Mouse (Mus musculus) testis, adult 2 months (tissue): ENCODE results near the gene Lmx1a. TPM values are rescaled to one million over a fixed set of nuclear protein-coding genes. Genes with fewer than 3 reads are reported as not detected.

Experiments used
- H3K27ac ChIP-seq: fragments of 200-500 bp; 2 replicates; pipeline ENCODE4 v1.5.1; 2012; ENCODE audit warnings: low read depth, low read length; ENCODE audit not compliant: control insufficient read depth, insufficient read depth
- H3K27me3 ChIP-seq: fragments of 200-500 bp; 2 replicates; pipeline ENCODE4 v1.6.1; 2012; ENCODE audit warnings: mild to moderate bottlenecking, low read length, moderate library complexity; ENCODE audit not compliant: control insufficient read depth, insufficient read depth
- H3K36me3 ChIP-seq: fragments of 200-500 bp; 2 replicates; pipeline ENCODE4 v1.6.1; 2012; ENCODE audit warnings: mild to moderate bottlenecking, low read length; ENCODE audit not compliant: control insufficient read depth, insufficient read depth
- H3K4me1 ChIP-seq: fragments of 200-500 bp; 2 replicates; pipeline ENCODE4 v1.6.1; 2012; ENCODE audit warnings: low read length; ENCODE audit not compliant: control insufficient read depth, insufficient read depth
- H3K4me3 ChIP-seq: fragments of 200-500 bp; 2 replicates; pipeline ENCODE4 v1.5.1; 2012; ENCODE audit warnings: low read depth, mild to moderate bottlenecking, low read length, moderate library complexity, mixed read lengths; ENCODE audit not compliant: control insufficient read depth
- CTCF ChIP-seq: fragments of 200-500 bp; IDR thresholded peaks from 2 replicates; pipeline ENCODE4 v1.5.1; 2012; ENCODE audit warnings: low read depth, mild to moderate bottlenecking, inconsistent platforms, low read length, moderate library complexity; ENCODE audit not compliant: control insufficient read depth, insufficient read depth, insufficient replicate concordance
- POLR2A ChIP-seq: fragments of 200-500 bp; IDR thresholded peaks from 2 replicates; pipeline ENCODE4 v1.6.1; 2012; ENCODE audit warnings: low read depth, mild to moderate bottlenecking, inconsistent platforms, low read length, moderate library complexity; ENCODE audit not compliant: control insufficient read depth
- polyA plus RNA-seq: library from polyadenylated mRNA; depleted of rRNA; stranded (reverse); fragments of >200 nt; gene quantifications from 2 replicates; pipeline ENCODE4 v1.2.3, GENCODE M21; 2012; rRNA removed

Gene Lmx1a
- 0.06 TPM in 1 of 2 replicates, not detected in the other for polyA plus RNA-seq

DNA sequence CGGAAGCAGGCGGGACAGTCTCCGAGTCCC lies at the start of gene Lmx1a:
Gene Lmx1a (plus strand): TSS at position 6 of the 30 bp plus-strand sequence.
- Histone ChIP-seq H3K36me3 (no peaks in the 10 kb centered on the region), H3K4me3 (peak within 1 kb of the TSS; percentile 57), H3K27ac (no peak within 1 kb of the TSS), H3K4me1 (no peaks in the 10 kb centered on the region; the same call in 1 of the 2 replicates), H3K27me3 (peaks cover 2% of the 10 kb centered on the region; the same call in 1 of the 2 replicates)
- TF ChIP-seq POLR2A, result no peak
- TF ChIP-seq CTCF, result no peak

DNA sequence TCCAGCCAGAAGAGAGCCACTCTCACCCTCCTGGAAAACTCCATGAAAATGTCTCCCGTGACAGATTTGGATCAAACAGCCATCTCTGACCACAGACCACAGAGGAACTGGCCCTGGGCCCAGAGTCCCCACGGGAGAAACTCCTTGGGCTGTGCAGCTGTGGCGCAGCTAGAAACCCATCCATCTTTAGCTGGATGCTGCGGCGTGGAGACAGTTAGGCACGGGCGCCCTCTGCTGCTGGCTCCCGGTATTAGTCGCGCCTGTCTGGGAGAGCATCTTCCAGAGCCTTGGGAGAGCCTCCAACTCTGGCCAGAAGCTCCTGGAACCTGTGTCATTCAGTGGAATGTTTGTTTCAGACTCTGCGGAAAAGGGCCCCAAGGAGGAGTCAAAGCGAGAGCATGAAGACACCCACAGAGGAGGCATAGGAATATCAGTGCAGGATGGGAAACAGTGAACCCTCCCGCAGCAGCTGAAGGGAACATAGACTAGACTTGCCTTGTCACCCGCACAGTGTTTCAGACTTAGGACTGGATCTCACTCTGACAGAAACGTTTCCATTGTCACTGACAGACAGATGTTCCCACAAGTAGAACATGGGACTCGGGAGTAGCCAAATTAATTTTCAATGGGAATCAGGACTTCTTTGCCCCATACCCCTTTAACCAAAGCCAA lies 44.0 kb upstream of the Lmx1a start:
- H3K4me3 ChIP-seq, result no peak overlapping the region
- H3K27ac ChIP-seq, result no peak overlapping the region
- no peaks in the 10 kb centered on the region for H3K36me3 ChIP-seq
- no peaks in the 10 kb centered on the region for H3K27me3 ChIP-seq
- peaks cover 3% of the 10 kb centered on the region for H3K4me1 ChIP-seq
- TF ChIP-seq POLR2A (no peak), CTCF (peak; percentile 90)

DNA sequence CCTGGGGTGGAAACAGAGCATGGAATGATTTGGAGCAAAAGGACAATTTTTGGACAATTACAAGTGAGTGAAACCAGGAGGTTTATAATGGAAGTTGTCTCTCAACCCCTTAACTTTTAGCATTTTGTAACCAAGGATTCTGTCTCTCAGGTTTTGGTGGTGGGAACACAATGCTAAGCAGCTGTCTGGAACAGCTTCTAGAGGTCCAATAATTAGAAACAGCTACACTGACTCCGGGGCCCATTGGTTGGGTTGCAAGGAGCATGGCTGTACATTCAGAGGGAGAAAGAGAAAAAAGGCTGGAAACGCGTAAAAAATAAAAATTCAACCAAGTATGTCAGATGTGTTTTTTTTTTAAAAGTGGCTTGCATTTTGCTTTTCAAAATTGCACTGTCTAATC lies 40.4 kb upstream of the Lmx1a start:
- H3K4me3 ChIP-seq, result no peak overlapping the region
- no peak overlapping the region for H3K27ac ChIP-seq
- H3K36me3 ChIP-seq, result no peaks in the 10 kb centered on the region
- no peak for TF ChIP-seq CTCF
- TF ChIP-seq POLR2A, result no peak
- peaks cover 3% of the 10 kb centered on the region for H3K4me1 ChIP-seq
- H3K27me3 ChIP-seq, result no peaks in the 10 kb centered on the region

DNA sequence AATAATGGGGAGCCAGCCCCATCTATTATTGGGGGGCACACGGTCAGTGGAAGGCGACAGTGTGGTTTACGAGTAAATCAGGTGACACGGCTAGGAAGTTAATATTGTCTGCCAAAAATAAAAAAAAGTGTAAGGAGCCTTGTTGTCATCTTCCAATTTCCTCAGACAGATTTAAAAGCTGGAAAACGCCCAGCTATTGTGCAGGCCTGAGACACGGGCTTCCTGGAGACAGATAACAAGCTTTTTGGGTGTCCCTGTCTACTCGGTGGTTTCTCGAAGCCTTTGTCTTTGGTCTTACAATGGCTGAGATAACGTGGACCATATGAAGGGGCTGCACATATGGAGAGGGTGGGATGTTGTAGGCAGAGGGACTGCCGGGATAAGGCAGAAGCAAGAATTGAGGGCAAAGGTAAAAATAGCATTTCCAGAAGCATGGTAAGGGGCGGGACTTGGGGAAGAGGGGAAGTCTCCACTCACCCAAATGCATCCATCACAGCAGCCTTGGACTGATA lies 39.9 kb upstream of the Lmx1a start:
- H3K4me1 ChIP-seq, result peaks cover 3% of the 10 kb centered on the region
- no peak overlapping the region for H3K27ac ChIP-seq
- no peaks in the 10 kb centered on the region for H3K27me3 ChIP-seq
- TF ChIP-seq POLR2A (no peak), CTCF (no peak)
- no peak overlapping the region for H3K4me3 ChIP-seq
- H3K36me3 ChIP-seq, result no peaks in the 10 kb centered on the region

DNA sequence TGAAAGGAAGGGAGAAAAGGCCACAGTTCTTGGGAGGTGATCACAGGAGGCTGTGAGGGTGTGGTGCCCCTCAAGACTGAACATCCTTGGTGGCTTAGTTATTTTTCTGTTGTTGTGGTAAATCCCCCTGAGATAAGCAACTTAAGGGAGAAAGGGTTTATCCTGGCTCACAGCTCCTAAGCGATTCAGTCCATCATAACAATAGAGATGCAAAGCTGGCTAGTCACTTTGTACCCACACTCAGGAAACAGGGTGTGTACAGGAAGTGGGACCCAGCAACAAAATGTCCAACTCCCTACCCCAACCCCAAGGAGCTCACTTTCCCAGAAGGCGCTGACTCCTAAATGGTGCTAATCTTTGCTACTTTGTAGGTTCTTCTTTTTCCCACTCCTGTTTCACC lies 36.7 kb upstream of the Lmx1a start:
- TF ChIP-seq CTCF (no peak), POLR2A (no peak)
- H3K4me3 ChIP-seq, result no peak overlapping the region
- no peaks in the 10 kb centered on the region for H3K36me3 ChIP-seq
- no peaks in the 10 kb centered on the region for H3K27me3 ChIP-seq
- no peaks in the 10 kb centered on the region for H3K4me1 ChIP-seq
- H3K27ac ChIP-seq, result no peak overlapping the region

DNA sequence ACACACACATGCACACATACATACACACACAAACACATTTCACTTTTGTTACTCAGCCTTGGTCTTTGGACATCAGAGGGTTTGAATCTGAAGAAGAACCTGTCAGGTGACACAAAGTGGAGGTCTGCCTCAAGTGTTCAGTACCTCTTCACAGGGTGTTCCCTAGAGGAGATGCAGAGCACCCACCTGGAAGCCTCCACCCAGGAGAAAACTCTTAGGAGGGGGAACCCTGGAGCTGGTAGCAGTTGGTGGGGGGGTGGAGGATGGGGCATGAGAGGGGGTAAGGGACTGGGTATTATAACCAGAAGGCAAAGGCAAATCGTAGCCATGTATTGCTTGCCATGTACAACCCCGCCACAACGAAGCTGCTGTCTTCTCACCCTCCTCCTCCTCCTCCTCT lies 30.0 kb upstream of the Lmx1a start:
- H3K27me3 ChIP-seq, result no peaks in the 10 kb centered on the region
- no peak overlapping the region for H3K27ac ChIP-seq
- H3K4me1 ChIP-seq, result peaks cover 3% of the 10 kb centered on the region
- no peaks in the 10 kb centered on the region for H3K36me3 ChIP-seq
- TF ChIP-seq POLR2A (no peak), CTCF (no peak)
- H3K4me3 ChIP-seq, result no peak overlapping the region

DNA sequence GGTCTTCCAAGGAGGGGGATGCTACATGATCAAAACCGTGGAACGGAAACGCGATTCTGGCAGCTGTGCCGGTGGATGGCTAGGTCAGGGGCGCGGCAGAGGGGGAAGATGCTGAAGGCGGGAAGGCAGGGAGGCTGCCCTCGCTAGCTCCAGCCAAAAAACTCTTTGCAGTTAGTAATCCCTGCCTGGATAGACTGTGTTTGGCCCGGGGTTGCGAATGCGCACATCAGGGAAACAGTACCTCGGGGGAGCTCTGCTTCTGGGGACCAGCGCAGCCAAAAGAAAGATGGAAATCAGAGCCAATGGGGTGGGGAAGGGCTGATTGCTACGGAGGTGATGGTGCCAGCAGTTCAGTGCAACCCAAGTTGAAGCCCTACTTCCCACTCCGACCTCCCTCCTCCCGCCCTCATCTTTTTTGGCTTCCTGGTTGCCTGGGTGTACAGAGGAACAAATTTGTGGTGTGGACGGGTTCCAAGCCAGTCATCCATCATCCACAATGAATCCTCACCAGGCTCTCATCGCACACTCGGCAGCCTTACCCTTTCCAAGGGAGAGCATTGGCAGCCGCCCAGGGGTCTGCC lies 28.4 kb upstream of the Lmx1a start:
- Histone ChIP-seq H3K36me3 (no peaks in the 10 kb centered on the region), H3K27me3 (no peaks in the 10 kb centered on the region), H3K4me3 (peak overlapping the region; percentile 17; the same call in 1 of the 2 replicates), H3K4me1 (peaks cover 3% of the 10 kb centered on the region), H3K27ac (no peak overlapping the region)
- TF ChIP-seq CTCF (no peak), POLR2A (no peak; the same call in 1 of the 2 replicates)
